Mouse (Mus musculus): ENCODE measurements at regions not wholly inside any gene's neighbourhood (a gene's known extent, or its start where the extent isn't known, plus 50 kb on each side); places are given as distances from the start of the nearest gene placed in this dataset.
A peak's percentile ranks its signal among the peaks of the same experiment; 100 is the strongest.

GRCm38 (mm10) chr6:107894296-107895090 lies 170.4 kb upstream of the Setmar start:
- no peak for DNase-seq

DNA sequence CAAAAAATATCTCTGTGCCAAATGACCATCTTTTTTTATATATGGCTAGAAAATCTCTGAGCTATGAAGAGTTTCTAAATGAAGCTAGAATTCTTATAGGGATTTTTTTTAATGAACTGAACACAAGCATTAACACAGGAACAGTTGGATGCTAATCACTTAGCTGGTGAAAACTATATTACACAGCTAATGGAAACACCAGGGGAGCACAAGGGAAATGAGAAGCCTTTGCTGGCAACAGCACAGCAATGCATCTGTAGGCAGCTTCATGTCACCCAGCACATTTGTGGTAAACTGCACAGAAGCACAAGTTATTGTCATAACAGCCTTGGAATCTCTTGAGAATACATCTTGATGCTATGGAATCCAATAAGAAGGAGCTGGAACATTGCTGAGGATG lies 154.3 kb upstream of the Setmar start:
- DNase-seq: no peak

DNA sequence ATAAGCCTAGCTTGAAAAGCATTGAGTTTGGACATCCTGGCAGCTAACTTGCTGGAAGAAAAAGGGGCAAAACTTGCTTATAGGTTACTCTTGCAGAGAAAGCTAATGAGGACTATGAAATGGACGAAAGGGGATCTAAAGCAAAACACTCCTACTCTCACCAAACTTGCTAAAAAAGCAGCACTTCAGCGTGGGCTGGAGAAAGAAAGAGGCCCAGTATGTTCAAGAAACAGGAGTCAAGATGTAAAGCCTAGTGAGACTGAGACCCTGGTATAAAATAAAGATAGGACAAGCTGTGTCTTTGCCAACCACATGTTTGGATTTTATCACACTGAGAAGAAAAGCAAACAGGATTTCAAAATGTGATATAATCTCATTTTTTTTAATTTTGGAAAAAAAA lies 153.5 kb upstream of the Setmar start:
- DNase-seq: no peak

- peak; percentile 24 to 30 for DNase-seq
Measured at GRCm38 (mm10) chr6:107923528-107924199, 141.2 kb upstream of the Setmar start.

DNA sequence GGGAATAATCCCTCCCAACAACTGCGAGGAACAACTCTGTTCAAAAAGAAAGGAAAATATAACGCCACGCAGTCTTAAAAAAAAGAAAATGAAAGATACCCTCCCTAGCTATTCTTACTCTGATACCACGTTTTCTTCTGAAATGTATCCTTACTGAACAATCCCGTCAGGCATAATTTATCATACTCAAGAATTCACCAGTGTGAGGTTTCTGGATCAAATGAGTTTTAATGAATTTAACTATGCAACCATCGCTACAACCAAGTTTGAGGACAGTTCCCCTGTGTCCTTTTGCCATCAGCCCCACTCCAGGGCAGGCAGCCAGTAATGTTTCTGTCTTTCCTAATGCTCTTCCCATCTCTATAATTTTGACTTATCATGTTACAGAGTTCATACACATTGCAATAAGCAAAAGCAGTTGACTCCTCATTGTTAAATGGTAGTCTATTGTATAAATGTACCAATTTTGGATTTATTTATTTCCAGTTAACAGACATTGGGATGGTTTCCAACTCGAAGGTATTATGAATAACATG lies 140.6 kb upstream of the Setmar start:
- peak; percentile 53 to 58 for DNase-seq

GRCm38 (mm10) chr6:107930439-107931173 lies 134.2 kb upstream of the Setmar start:
- peak in 1 of 2 experiments; percentile 7 for DNase-seq

- DNase-seq: peak in 1 of 2 experiments; percentile 10
Measured at GRCm38 (mm10) chr6:107931174-107931557, 133.7 kb upstream of the Setmar start.

- no peak for DNase-seq
Measured at GRCm38 (mm10) chr6:107936075-107936635, 128.7 kb upstream of the Setmar start.

DNA sequence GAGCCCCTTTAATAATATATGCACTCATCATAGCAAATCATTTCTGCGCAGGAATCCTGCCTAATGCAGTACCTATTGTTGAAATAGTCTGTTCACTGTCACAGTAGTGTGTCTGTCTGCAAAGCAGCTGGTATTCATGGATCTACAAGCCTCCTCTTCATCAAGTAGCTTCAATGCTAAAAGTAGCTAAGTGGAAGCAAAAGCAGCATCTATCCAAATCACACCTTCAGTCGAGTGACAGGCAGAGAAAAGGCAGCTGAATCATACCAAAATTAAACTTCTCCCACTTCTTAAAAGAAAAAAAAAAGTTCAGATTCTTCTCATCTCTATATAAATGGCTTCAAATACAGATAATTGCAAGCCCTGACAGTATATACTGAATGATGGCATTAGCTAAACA lies 96.2 kb upstream of the Setmar start:
- no peak for DNase-seq

DNA sequence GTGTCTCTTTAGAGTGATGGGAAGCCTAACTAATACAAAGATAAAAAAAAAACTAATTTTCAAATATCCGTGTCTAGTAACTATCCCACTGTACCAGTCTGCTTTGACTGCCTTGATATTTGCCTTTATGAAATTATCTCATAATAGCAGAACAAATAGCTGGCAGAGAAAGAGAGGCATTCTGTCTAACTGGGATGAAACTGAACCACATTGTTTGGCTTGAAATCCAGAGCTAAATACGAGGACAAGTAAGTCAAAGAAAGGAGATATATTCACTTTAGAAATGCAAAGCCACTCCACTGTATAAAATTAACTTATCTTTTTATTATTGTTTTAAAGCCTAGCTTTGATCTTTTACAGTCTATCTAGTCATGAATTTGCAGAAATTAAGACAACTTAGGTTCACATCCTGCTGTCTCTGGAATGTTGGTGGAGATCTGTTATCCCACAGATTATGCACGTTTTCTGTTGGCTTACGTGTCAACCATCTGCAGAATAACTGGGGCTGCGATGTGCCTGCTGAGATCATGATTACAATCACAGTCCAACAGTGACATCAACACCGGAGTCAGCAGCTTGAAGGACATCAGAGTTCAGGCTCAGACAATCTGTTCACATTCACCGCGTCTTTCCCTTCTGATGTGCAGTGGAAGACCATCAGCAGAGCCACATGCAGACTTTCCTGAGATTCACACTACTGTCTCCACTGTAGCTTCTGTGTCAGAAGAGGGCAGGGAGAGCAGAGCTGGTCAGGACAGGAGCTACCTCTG lies 65.7 kb upstream of the Setmar start:
- DNase-seq: peak; percentile 85 to 86

GRCm38 (mm10) chr6:108003231-108003630 lies 61.6 kb upstream of the Setmar start:
- DNase-seq: no peak

DNA sequence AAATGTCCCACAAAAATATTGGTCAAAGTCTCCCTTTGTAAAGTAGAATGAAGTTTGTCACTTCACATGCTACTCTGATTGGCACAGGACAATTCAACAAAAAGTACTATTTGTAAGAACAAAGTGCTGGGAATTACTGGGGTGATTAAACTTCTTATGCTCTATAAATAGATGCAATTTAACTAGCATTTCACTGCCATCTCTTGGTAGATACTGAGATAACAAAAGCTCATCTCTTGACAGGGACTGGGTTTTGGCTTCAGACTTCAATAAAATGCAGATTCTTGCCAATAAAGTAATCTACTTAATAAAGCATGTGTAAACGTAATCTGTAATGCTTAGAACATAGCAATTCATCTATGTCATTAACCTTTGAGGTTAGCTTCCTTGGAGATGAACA lies 56.5 kb upstream of the Setmar start:
- DNase-seq: no peak

All from cerebellum, postnatal 10 days (tissue).